Mouse (Mus musculus): Measurements from ENCODE around the gene Aldh18a1. TPM values are rescaled to one million over a fixed set of nuclear protein-coding genes. Genes with fewer than 3 reads are reported as not detected.

Gene Aldh18a1
- polyA plus RNA-seq, 1 experiment from 2014 or later = 51.4 TPM

Other genes with a start within 250 kb of the Aldh18a1 start
- gene Sorbs1, start 74.7 kb downstream of the Aldh18a1 start, polyA plus RNA-seq (2015; fragmentation: Nextera tagmentation; extraction: Ambion mirVana) = 87.5 and 92.0 TPM in 2 replicates
- 13.2 and 14.2 TPM in 2 replicates for gene Tctn3, start 23.8 kb upstream of the Aldh18a1 start, polyA plus RNA-seq (2015; fragmentation: Nextera tagmentation; extraction: Ambion mirVana)
- 9.0 and 9.1 TPM in 2 replicates for gene Entpd1, start 23.9 kb upstream of the Aldh18a1 start, polyA plus RNA-seq (2015; fragmentation: Nextera tagmentation; extraction: Ambion mirVana)
- gene Cc2d2b, start 160.3 kb upstream of the Aldh18a1 start, polyA plus RNA-seq (2015; fragmentation: Nextera tagmentation; extraction: Ambion mirVana) = 0.07 and 0.18 TPM in 2 replicates
- gene Ccnj, start 242.8 kb upstream of the Aldh18a1 start, polyA plus RNA-seq (2015; fragmentation: Nextera tagmentation; extraction: Ambion mirVana) = 18.1 and 18.4 TPM in 2 replicates

Data from hindbrain, embryonic 15.5 days (tissue).